Mouse (Mus musculus) lung, adult 2 months (tissue): Measurements from ENCODE around the gene Adad2. TPM values are rescaled to one million over a fixed set of nuclear protein-coding genes. Genes with fewer than 3 reads are reported as not detected.

Experiments used
- DNase-seq: peaks from one replicate; pipeline ENCODE4 v3.0.0; 2022
- H3K4me1 ChIP-seq: fragments of 200-500 bp; 2 replicates; pipeline ENCODE4 v1.6.1; 2011; ENCODE audit warnings: low read length; ENCODE audit not compliant: control insufficient read depth, insufficient read depth
- H3K4me3 ChIP-seq: fragments of 200-500 bp; replicated peaks from 2 replicates; pipeline ENCODE3; 2011; ENCODE audit warnings: low read depth, mild to moderate bottlenecking, control low read depth, low read length; ENCODE audit errors: extremely low read depth
- CTCF ChIP-seq: fragments of 200-500 bp; IDR thresholded peaks from 2 replicates; pipeline ENCODE4 v1.5.1; 2011; ENCODE audit warnings: mild to moderate bottlenecking, low read length, control low read depth; ENCODE audit not compliant: insufficient read depth
- POLR2A ChIP-seq: fragments of 200-500 bp; IDR thresholded peaks from 2 replicates; pipeline ENCODE4 v1.6.1; 2011; ENCODE audit warnings: low read depth, mild to moderate bottlenecking, control low read depth, low read length, borderline replicate concordance; ENCODE audit errors: extremely low read depth
- WGBS: fragments of 180-500 bp; shearing (Covaris S2); methylation state at CpG from one replicate; pipeline ENCODE4 v1.1.7; 2018; 5-methylcytosine and 5-hydroxymethylcytosine counted together
- polyA plus RNA-seq: library from polyadenylated mRNA; depleted of rRNA; stranded (reverse); fragments of >200 nt; gene quantifications from 2 replicates; pipeline ENCODE4 v1.2.3, GENCODE M21; 2012

Adad2 gene
- polyA plus RNA-seq, 1 experiment = not detected

GRCm38 (mm10) chr8:119636766-119637165 lies 24.2 kb downstream of the Adad2 start:
- 63% methylated on average over 7 of the region's 7 CpGs for WGBS
- no peak for DNase-seq
- TF ChIP-seq POLR2A = no peak
- no peak for TF ChIP-seq CTCF
- H3K4me3 ChIP-seq = no peak overlapping the region
- peaks cover 5% of the 10 kb centered on the region for H3K4me1 ChIP-seq

DNA sequence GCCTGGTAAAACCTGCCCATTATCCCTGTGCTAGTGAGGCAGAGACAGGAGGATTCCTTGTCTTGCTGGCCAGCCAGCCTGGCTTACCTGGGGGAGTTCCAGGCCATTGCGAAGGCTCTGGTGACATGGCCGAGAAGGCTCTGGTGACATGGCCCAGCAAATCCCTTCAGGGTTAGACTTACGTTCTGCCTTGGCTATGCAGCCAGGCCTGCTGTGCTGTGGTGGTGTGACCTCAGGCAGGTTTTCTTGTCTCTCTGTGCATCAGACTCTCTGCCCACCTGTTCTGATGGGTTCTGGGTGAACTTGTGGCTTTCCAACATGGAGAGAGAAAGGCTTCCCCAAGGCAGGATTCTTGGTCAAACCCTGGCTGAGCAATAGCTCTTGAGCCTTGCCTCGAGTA lies 24.8 kb downstream of the Adad2 start:
- H3K4me1 ChIP-seq = peaks cover 5% of the 10 kb centered on the region
- 87% methylated on average over 4 of the region's 4 CpGs for WGBS
- DNase-seq = no peak
- no peak overlapping the region for H3K4me3 ChIP-seq
- TF ChIP-seq CTCF = no peak
- no peak for TF ChIP-seq POLR2A

- DNase-seq = no peak
- Histone ChIP-seq H3K4me3 (no peak overlapping the region), H3K4me1 (peaks cover 5% of the 10 kb centered on the region)
- WGBS = 72% methylated on average over 6 of the region's 6 CpGs
- TF ChIP-seq POLR2A = no peak
- no peak for TF ChIP-seq CTCF
Measured at GRCm38 (mm10) chr8:119638261-119638660, 25.7 kb downstream of the Adad2 start.

DNA sequence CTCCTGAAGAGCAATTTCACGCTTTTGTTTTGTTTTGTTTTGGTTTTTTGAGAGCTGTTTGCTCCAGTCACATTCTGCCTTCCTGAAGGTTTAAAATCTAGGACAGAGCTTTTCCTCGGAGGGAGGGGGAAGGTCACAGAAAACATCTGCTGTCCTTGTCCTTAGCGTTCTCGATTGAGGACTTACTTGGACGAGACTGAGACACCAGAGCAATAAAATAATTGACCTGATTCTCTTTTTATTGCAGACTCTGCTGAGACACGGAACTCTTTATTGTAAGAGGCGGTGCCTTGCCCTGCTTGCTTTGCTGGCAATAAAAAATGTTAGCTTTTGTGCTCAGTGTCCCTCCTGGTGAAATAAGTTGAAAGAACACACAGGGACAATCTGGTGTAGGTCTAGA lies 27.3 kb downstream of the Adad2 start:
- WGBS = 64% methylated on average over 7 of the region's 7 CpGs
- DNase-seq = no peak

DNA sequence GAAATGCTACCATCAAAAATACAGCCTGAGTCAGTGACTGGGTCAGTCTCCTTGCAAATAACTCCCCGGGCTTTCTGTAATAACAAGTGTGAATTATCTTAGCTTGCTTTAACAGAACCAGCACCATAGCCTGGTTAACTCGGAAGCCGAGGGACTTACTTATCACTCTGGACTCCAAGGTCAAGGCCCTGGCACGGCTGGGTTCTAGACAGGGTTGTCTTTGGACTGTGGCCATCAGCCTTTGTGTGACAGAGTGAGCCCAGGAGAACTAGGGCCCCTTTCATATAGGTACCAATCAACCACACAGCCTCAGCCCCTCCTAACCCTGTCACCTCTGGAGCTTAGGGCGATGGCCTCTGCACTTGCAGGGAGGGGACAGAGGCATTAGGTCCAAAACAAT lies 28.5 kb downstream of the Adad2 start:
- no peak for DNase-seq
- Histone ChIP-seq H3K4me1 (no peaks in the 10 kb centered on the region), H3K4me3 (no peak overlapping the region)
- TF ChIP-seq CTCF = no peak
- TF ChIP-seq POLR2A = no peak
- 82% methylated on average over 5 of the region's 5 CpGs for WGBS

More for the DNA sequence above, 27.3 kb downstream of the Adad2 start:
- Histone ChIP-seq H3K4me1 (peaks cover 5% of the 10 kb centered on the region), H3K4me3 (no peak overlapping the region)
- no peak for TF ChIP-seq CTCF
- TF ChIP-seq POLR2A = no peak

DNA sequence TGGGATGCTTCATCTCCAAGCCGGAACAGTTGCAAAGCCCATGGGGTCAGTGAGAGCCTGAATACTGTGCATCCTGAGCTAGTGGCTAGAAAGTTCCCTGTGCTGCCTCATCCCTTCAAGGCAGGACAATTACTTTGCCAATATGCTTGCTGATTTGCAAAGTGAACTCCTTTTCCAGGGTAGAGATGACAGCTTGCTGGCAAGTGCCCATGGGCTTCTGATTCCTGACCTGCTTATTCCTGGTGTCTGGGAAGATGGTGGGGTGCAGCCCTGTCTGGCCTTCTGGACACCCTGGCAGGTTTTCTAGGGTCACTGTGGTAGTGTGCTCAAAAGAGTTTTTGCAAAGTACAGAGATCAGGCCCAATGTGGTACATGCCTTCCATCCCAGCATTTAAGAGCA lies 30.4 kb downstream of the Adad2 start:
- whole genome bisulfite sequencing = 97% methylated on average over 1 of the region's 1 CpGs
- no peak for TF ChIP-seq CTCF
- no peak for TF ChIP-seq POLR2A
- no peak for DNase-seq

DNA sequence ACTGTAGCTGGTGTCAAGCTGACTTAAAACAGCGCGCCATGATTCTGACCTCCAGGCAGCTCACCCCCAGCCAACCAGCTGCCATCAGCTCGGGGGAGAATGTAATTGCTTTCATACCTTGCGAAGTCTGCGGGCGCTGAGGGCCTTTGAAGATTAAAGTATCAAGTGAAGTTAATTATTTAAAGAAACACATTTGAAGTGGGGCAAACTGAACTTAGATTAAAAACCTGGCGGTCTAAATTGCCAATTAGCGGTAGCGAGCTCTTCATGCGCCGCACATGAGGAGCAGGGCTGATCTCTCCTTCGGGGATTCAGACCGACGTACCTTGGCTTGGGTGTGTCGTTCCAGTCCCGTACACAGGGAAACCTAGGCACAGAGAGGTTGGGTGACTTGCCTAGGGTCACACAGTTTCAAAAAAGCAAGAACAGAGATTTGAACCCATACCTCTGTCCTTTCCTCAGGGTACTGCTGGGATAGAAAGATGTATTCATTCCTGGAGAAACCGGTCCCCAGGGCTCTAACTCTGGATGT lies 31.9 kb downstream of the Adad2 start:
- no peak overlapping the region for H3K4me3 ChIP-seq
- no peak for TF ChIP-seq CTCF
- no peak for DNase-seq
- no peaks in the 10 kb centered on the region for H3K4me1 ChIP-seq
- WGBS = 80% methylated on average over 17 of the region's 17 CpGs

More for the DNA sequence above, 30.4 kb downstream of the Adad2 start:
- Histone ChIP-seq H3K4me3 (no peak overlapping the region), H3K4me1 (no peaks in the 10 kb centered on the region)

DNA sequence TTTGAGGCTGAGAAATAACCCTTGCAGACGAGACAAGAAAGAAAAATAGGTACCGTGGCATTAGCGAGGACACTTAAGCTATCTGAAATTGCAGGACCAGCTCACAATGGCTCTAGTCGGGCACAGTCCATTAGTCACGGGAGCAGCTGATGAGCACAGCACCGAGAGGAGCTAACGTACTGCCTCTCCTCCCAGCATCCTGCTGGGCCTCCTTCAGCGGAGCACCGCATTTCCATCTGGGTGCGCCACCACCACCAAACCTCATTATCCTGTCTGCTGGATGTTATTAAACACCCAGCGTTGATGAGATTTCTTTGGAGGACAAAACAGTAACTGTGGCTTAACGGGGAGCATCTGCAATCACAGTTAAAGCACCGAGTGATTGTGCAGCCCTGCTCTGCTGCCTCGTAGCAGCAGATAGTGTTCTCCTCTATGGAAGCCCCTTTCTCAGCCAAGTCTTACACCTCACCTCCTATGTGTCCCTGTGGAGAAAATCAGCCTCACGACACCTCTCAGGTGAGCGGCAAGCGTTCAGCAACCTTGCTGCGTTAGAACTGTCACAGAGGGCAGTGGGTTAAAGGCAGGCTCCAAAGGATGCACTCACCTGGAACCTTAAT lies 32.5 kb downstream of the Adad2 start:
- 71% methylated on average over 18 of the region's 18 CpGs for WGBS
- TF ChIP-seq CTCF = no peak
- no peak for TF ChIP-seq POLR2A
- H3K4me3 ChIP-seq = no peak overlapping the region
- DNase-seq = no peak
- no peaks in the 10 kb centered on the region for H3K4me1 ChIP-seq

GRCm38 (mm10) chr8:119646197-119646596 lies 33.6 kb downstream of the Adad2 start:
- no peak for TF ChIP-seq POLR2A
- peak; percentile 11; the same call in 1 of the 2 replicates for TF ChIP-seq CTCF
- 65% methylated on average over 3 of the region's 3 CpGs for WGBS
- H3K4me1 ChIP-seq = no peaks in the 10 kb centered on the region
- no peak overlapping the region for H3K4me3 ChIP-seq
- DNase-seq = no peak

- no peak for DNase-seq
- no peak for TF ChIP-seq CTCF
- no peak for TF ChIP-seq POLR2A
- no peak overlapping the region for H3K4me3 ChIP-seq
- 64% methylated on average over 7 of the region's 7 CpGs for WGBS
- no peaks in the 10 kb centered on the region for H3K4me1 ChIP-seq
Measured at GRCm38 (mm10) chr8:119646846-119647245, 34.3 kb downstream of the Adad2 start.
